Mouse (Mus musculus): ENCODE results near the gene Ddx46. TPM values are rescaled to one million over a fixed set of nuclear protein-coding genes. Genes with fewer than 3 reads are reported as not detected.

The Ddx46 gene
- polyA plus RNA-seq, 1 experiment, result 54.2 TPM

- DNase-seq (ENCODE audit: extremely low spot score in 1 of 2, low spot score in 1 of 2), result no peak
These were observed 81.2 kb downstream of the Ddx46 start for GRCm38 (mm10) chr13:55715908-55716510.

- DNase-seq (ENCODE audit: extremely low spot score in 1 of 2, low spot score in 1 of 2), result no peak
These were observed 86.7 kb downstream of the Ddx46 start for GRCm38 (mm10) chr13:55721516-55721915.

DNA sequence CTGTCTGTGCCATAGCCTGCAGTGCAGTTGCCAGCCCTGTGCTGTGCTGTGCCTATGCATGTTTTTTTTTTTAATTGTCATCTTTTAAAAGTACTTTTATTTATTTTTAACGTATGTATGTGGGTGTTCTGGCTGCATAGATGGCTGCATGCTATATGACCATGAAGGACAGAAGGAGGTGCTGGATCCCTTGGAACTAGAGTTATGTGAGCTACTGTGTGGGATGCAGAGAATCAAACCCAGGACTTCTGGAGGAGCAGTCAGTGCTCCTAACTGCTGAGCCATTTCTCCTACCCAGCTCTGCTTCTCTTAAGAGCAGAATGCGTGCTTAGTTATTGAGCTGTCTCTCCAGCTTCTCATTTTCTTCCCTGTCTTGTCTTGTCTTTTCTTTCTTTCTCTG, 87.2 kb downstream of the Ddx46 start:
- no peak for DNase-seq (ENCODE audit: extremely low spot score in 1 of 2, low spot score in 1 of 2)

DNA sequence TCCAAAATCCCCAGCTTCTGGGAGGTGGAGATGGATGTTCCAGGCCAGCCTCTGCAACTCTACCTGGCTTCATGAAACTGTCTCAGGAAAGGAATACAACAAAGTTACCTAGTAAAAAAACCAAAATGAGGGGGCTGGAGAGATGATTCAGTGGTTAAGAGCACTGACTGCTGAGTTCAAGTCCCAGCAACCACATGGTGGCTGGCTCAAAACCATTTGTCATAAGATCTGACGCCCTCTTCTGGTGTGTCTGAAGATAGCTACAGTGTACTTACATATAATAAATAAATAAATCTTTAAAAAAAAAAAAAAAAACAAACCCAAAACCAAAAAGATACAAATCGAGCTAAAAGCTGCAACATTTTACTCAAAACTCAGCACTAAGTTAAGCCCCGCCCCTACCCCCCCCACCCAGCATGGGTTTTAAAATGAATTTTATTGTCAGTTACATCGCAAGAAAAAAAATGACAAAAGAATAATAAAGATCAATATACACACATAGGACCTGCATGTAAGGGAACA, 91.8 kb downstream of the Ddx46 start:
- no peak for DNase-seq (ENCODE audit: extremely low spot score in 1 of 2, low spot score in 1 of 2)

GRCm38 (mm10) chr13:55727120-55727838, 92.5 kb downstream of the Ddx46 start, which contains the start of gene Pcbd2:
Gene Pcbd2, plus strand, starts transcription at chr13:55727368.
- peak; percentile 34 to 82 for DNase-seq (ENCODE audit: extremely low spot score in 1 of 2, low spot score in 1 of 2)

DNA sequence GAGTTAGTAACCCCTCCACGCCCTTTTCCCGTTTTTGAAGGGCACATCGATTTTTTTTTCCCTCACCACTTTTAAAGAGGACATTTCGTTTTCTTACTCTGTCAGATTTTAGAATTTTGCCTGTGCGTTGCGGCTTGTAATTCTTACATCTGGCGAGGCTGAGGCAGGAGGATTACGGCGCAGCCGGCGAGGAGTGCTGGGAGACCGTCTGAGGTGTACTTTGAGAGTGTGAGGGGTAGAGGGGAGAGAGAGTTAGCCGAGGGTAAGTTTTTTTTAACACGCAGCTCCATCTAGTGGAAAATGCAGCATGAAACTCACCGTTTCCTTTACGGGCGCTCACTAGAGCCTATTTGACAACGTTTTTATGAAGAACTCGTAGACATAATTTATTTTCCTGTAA, 93.0 kb downstream of the Ddx46 start:
- peak; percentile 42 to 79 for DNase-seq (ENCODE audit: extremely low spot score in 1 of 2, low spot score in 1 of 2)

GRCm38 (mm10) chr13:55730716-55731115, 95.9 kb downstream of the Ddx46 start:
- no peak for DNase-seq (ENCODE audit: extremely low spot score in 1 of 2, low spot score in 1 of 2)

Other genes with a start within 250 kb of the Ddx46 start
- 0.54 and 0.55 TPM in 2 replicates for gene Slc34a1, start 236.8 kb upstream of the Ddx46 start, polyA plus RNA-seq (2012; rRNA removed)
- gene Pfn3, start 219.8 kb upstream of the Ddx46 start, polyA plus RNA-seq (2012; rRNA removed), result 0.34 and 0.42 TPM in 2 replicates
- gene F12, start 208.2 kb upstream of the Ddx46 start, polyA plus RNA-seq (2012; rRNA removed), result 0.57 and 0.82 TPM in 2 replicates
- 70.6 and 74.3 TPM in 2 replicates for gene Grk6, start 190.0 kb upstream of the Ddx46 start, polyA plus RNA-seq (2012; rRNA removed)
- gene Prr7, start 170.8 kb upstream of the Ddx46 start, polyA plus RNA-seq (2012; rRNA removed), result 67.1 and 81.0 TPM in 2 replicates
- 366 and 391 TPM in 2 replicates for gene Dbn1, start 146.9 kb upstream of the Ddx46 start, polyA plus RNA-seq (2012; rRNA removed)
- gene Pdlim7, start 121.4 kb upstream of the Ddx46 start, polyA plus RNA-seq (2012; rRNA removed), result 174 and 242 TPM in 2 replicates
- gene Dok3, start 105.7 kb upstream of the Ddx46 start, polyA plus RNA-seq (2012; rRNA removed), result 14.7 and 19.6 TPM in 2 replicates
- 83.9 and 92.8 TPM in 2 replicates for gene Ddx41, start 98.4 kb upstream of the Ddx46 start, polyA plus RNA-seq (2012; rRNA removed)
- 171 and 177 TPM in 2 replicates for gene Fam193b, start 63.9 kb upstream of the Ddx46 start, polyA plus RNA-seq (2012; rRNA removed)
- gene Tmed9, start 61.3 kb upstream of the Ddx46 start, polyA plus RNA-seq (2012; rRNA removed), result 97.8 and 113 TPM in 2 replicates
- gene B4galt7, start 35.1 kb upstream of the Ddx46 start, polyA plus RNA-seq (2012; rRNA removed), result 30.3 and 33.1 TPM in 2 replicates
- gene Caml, start 12.0 kb upstream of the Ddx46 start, polyA plus RNA-seq (2012; rRNA removed), result 67.9 and 74.5 TPM in 2 replicates
- 63.2 and 66.6 TPM in 2 replicates for gene B230219D22Rik, start 58.1 kb downstream of the Ddx46 start, polyA plus RNA-seq (2012; rRNA removed)
- gene Txndc15, start 79.6 kb downstream of the Ddx46 start, polyA plus RNA-seq (2012; rRNA removed), result 63.7 and 67.2 TPM in 2 replicates
- gene Pcbd2, start 92.3 kb downstream of the Ddx46 start, polyA plus RNA-seq (2012; rRNA removed), result 28.2 and 30.1 TPM in 2 replicates
- 0.54 and 0.55 TPM in 2 replicates for gene Catsper3, start 149.5 kb downstream of the Ddx46 start, polyA plus RNA-seq (2012; rRNA removed)
- gene Pitx1, start 201.2 kb downstream of the Ddx46 start, polyA plus RNA-seq (2012; rRNA removed), result 0.06 TPM in 1 of 2 replicates, not detected in the other